Mouse (Mus musculus): ENCODE measurements around the gene Tmem132c.

DNA sequence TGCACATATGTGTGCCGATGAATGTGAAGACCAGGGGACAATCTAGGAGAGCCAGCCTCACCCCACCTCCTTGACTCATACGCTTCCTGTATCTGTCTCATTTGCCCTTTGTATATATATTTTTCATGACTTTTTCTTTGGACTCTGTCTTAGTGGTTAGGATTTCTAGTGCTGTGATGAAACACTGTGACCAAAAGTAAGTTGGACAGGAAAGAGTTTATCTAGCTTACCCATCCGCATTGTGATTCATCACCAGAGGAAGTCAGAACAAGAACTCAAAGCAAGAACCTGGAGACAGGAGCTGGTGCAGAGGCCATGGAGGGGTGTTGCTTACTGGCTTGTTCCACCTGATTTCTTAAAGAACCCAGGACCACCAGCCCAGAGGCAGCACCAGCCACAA, 250.1 kb downstream of the Tmem132c start:
- TF ChIP-seq CTCF (IDR thresholded peaks at IDR 0.05; ENCODE audit: borderline replicate concordance, extremely low read depth, insufficient read depth, insufficient read length) = no peak
- no peak for TF ChIP-seq POLR2A (IDR thresholded peaks at IDR 0.05; ENCODE audit: borderline replicate concordance, extremely low read depth, insufficient read depth, insufficient read length, poor library complexity, severe bottlenecking)
